Mouse (Mus musculus) testis, adult 2 months (tissue): ENCODE results near the gene Lancl1. TPM values are rescaled to one million over a fixed set of nuclear protein-coding genes. Genes with fewer than 3 reads are reported as not detected.

Experiments used
- H3K27ac ChIP-seq: fragments of 200-500 bp; 2 replicates; pipeline ENCODE4 v1.5.1; 2012; ENCODE audit warnings: low read depth, low read length; ENCODE audit not compliant: control insufficient read depth, insufficient read depth
- H3K27me3 ChIP-seq: fragments of 200-500 bp; 2 replicates; pipeline ENCODE4 v1.6.1; 2012; ENCODE audit warnings: mild to moderate bottlenecking, low read length, moderate library complexity; ENCODE audit not compliant: control insufficient read depth, insufficient read depth
- H3K36me3 ChIP-seq: fragments of 200-500 bp; 2 replicates; pipeline ENCODE4 v1.6.1; 2012; ENCODE audit warnings: mild to moderate bottlenecking, low read length; ENCODE audit not compliant: control insufficient read depth, insufficient read depth
- H3K4me1 ChIP-seq: fragments of 200-500 bp; 2 replicates; pipeline ENCODE4 v1.6.1; 2012; ENCODE audit warnings: low read length; ENCODE audit not compliant: control insufficient read depth, insufficient read depth
- H3K4me3 ChIP-seq: fragments of 200-500 bp; 2 replicates; pipeline ENCODE4 v1.5.1; 2012; ENCODE audit warnings: low read depth, mild to moderate bottlenecking, low read length, moderate library complexity, mixed read lengths; ENCODE audit not compliant: control insufficient read depth
- CTCF ChIP-seq: fragments of 200-500 bp; IDR thresholded peaks from 2 replicates; pipeline ENCODE4 v1.5.1; 2012; ENCODE audit warnings: low read depth, mild to moderate bottlenecking, inconsistent platforms, low read length, moderate library complexity; ENCODE audit not compliant: control insufficient read depth, insufficient read depth, insufficient replicate concordance
- POLR2A ChIP-seq: fragments of 200-500 bp; IDR thresholded peaks from 2 replicates; pipeline ENCODE4 v1.6.1; 2012; ENCODE audit warnings: low read depth, mild to moderate bottlenecking, inconsistent platforms, low read length, moderate library complexity; ENCODE audit not compliant: control insufficient read depth
- polyA plus RNA-seq: library from polyadenylated mRNA; depleted of rRNA; stranded (reverse); fragments of >200 nt; gene quantifications from 2 replicates; pipeline ENCODE4 v1.2.3, GENCODE M21; 2012

Gene Lancl1
- polyA plus RNA-seq, 1 experiment = 787 TPM

DNA sequence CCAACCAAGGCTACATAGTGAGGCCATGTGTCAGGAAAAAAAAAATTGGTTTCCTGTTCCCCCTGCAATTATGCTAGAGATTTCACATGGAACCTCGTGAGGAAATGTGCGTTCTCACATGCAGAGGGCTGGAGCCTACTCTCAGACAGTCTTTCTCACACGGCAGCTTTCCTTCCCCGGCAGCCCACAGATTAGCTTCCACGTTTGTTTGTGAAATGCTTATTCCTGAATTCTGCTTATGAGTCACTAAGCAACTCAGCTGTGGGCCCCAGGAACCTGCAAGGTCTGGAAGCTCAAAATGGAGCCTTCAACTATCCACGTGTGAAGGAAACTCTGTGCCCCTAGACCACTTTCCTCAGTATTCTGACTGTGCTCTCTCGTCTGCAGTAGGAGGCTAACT lies 5.4 kb downstream of the Lancl1 start:
- no peak overlapping the region for H3K27ac ChIP-seq
- no peaks in the 10 kb centered on the region for H3K27me3 ChIP-seq
- H3K4me3 ChIP-seq = no peak overlapping the region
- H3K36me3 ChIP-seq = peaks cover 9% of the 10 kb centered on the region
- TF ChIP-seq POLR2A = no peak
- TF ChIP-seq CTCF = no peak
- no peaks in the 10 kb centered on the region for H3K4me1 ChIP-seq

DNA sequence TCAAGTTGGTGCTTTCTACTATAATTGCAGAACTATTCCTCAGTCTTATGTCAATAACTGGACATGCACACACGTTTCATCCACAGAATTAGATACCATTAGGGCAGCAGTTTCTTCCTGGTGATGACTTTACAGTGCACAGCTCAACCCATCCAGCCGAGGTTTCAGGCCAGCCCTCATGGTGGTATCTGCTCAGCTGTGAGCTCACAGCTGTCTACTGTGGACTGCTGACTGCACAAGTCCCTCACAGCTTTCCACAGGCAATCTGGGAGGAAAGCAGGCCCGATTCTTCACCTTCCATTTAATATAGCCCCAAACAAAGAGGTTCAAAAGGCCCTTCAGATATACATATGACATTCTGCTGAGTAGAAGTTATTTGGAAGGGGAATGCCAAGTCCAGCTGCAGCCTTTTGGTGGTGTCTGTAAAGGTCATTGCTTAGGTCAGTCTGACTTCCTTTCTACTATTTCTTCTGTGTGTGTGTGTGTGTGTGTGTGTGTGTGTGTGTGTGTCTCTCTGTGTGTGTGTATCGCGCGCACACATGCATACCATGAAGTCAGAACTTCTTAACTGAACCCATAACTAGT lies 11.7 kb downstream of the Lancl1 start:
- no peaks in the 10 kb centered on the region for H3K27me3 ChIP-seq
- no peaks in the 10 kb centered on the region for H3K4me1 ChIP-seq
- H3K27ac ChIP-seq = no peak overlapping the region
- H3K4me3 ChIP-seq = peak overlapping the region; percentile 16; the same call in 1 of the 2 replicates
- peaks cover 4% of the 10 kb centered on the region for H3K36me3 ChIP-seq
- TF ChIP-seq CTCF (no peak), POLR2A (no peak)

DNA sequence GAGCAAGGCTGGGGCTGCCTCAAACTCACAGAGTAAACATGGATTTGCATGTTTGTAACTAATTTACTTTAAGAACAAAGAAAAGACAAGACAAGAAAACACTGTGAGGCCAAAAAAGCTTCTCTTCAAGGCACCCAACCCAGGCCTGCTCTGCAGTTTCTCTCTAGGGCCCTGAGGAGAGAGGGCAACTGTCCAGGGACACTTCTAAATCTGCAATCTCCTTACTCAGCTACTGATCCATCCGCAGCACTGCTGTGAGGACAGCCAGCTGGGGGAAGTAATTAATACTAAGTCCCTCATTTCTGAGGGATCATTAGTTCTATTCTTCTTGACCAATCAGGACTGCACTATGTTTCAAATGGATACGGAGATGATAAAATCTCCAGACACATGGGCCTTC lies 12.5 kb downstream of the Lancl1 start:
- Histone ChIP-seq H3K4me1 (no peaks in the 10 kb centered on the region), H3K4me3 (no peak overlapping the region), H3K27me3 (no peaks in the 10 kb centered on the region), H3K27ac (no peak overlapping the region), H3K36me3 (peaks cover 3% of the 10 kb centered on the region; the same call in 1 of the 2 replicates)
- TF ChIP-seq CTCF (no peak), POLR2A (no peak)

DNA sequence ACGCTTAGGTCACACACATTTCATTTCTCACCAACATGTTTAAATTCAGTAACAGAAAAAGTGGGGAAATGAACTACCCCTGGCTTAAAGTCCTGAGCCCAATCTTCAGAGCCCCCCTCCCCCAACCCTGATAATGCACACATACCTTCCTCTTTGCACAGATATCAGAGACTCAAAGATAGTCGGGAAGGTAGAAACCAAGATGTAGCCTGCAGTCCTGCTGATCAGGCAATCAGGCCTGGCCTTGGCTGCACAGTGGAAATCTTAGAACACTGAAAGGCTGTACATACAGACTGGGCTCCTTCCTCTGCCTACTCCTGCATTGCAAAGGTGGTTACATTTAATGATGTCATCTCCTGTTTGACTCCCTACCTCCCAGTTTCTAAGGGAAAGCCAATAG lies 15.9 kb downstream of the Lancl1 start:
- no peaks in the 10 kb centered on the region for H3K4me1 ChIP-seq
- H3K4me3 ChIP-seq = no peak overlapping the region
- TF ChIP-seq POLR2A (no peak), CTCF (no peak)
- peaks cover 2% of the 10 kb centered on the region for H3K36me3 ChIP-seq
- H3K27me3 ChIP-seq = no peaks in the 10 kb centered on the region
- H3K27ac ChIP-seq = no peak overlapping the region

DNA sequence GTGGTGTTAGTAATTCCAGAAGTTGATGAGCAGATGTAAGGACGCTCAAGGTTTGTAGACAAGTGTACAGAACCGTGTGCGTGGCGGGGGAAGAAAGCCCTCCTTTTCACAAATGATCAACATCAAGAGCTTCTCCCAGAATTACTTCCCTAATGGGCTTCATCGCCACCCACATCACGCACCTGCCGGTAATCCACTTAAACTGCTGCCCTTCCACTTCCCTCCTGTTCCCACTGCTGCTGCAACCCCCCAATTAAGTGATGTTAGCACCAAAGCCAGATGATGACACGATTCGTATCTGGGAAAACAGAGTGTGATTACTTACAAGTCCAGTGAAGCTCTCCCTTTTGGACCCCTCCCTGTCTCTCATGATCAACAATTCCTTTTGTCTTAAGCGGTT lies 16.6 kb downstream of the Lancl1 start:
- H3K4me3 ChIP-seq = no peak overlapping the region
- H3K27ac ChIP-seq = no peak overlapping the region
- H3K36me3 ChIP-seq = peaks cover 2% of the 10 kb centered on the region
- H3K27me3 ChIP-seq = no peaks in the 10 kb centered on the region
- TF ChIP-seq CTCF = no peak
- no peak for TF ChIP-seq POLR2A
- no peaks in the 10 kb centered on the region for H3K4me1 ChIP-seq

DNA sequence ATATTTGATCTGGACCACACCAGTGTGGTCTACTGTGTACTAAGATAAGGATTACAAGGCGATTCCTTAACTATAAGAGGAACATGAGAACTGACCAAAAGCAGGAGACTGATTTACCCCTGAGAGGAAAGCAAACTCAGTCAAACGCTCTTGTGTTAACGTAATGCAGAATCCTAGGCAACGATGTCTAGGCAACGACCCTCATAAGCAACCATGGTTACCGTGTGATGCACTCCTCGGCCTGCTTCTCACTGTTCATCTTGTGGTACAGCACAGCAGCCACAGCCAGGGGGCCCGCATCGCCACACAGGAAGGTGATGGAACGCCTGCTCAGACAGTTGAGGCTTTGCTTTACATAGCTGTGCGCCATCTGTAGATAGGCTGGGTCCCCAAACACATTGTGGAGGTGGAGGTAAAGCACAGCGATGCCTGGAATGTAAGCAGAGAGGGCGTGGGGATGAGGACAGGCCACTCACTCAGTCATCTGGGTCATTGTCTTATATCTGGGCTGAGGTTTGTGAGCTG lies 18.0 kb downstream of the Lancl1 start:
- H3K36me3 ChIP-seq = peaks cover 2% of the 10 kb centered on the region
- H3K4me3 ChIP-seq = no peak overlapping the region
- no peaks in the 10 kb centered on the region for H3K27me3 ChIP-seq
- no peaks in the 10 kb centered on the region for H3K4me1 ChIP-seq
- TF ChIP-seq CTCF (no peak), POLR2A (no peak)
- H3K27ac ChIP-seq = no peak overlapping the region

DNA sequence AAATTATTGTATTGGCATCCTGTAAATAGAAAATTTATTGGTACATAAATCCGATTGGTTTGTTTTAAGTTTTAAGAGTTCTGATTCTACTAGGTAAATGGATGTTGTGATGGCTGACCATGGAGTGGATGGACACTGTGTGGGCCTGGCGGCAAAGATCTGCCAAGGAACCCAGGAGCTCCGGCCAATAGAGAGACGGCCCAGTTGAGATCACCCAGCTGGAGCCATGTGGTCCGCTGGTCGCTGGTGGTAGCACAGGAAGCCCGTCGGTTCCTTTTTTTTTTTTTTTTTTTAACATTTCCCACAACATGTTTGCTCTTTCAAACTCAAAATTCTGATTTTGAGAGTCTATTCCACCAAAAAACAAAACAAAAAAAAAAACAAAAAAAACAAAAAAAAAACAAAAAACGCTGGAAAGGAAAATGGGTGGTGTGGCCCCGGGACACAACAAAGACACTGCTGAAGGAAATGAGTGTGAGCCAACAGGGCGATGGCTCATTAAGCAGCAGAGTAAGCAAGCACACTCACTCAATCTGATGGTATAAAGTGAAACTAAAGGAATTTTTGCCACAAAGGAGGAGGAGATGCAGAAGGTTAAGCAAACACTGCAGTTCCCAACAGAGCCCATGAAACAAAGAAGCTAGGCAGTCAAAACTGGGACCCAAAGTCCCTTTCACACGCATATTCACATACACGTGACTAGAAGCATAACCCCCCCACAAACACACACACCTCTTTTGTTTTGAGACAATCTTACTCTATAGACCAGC lies 21.4 kb downstream of the Lancl1 start:
- H3K4me1 ChIP-seq = no peaks in the 10 kb centered on the region
- no peaks in the 10 kb centered on the region for H3K27me3 ChIP-seq
- no peak for TF ChIP-seq POLR2A
- TF ChIP-seq CTCF = no peak
- peaks cover 2% of the 10 kb centered on the region for H3K36me3 ChIP-seq
- no peak overlapping the region for H3K4me3 ChIP-seq
- H3K27ac ChIP-seq = no peak overlapping the region

DNA sequence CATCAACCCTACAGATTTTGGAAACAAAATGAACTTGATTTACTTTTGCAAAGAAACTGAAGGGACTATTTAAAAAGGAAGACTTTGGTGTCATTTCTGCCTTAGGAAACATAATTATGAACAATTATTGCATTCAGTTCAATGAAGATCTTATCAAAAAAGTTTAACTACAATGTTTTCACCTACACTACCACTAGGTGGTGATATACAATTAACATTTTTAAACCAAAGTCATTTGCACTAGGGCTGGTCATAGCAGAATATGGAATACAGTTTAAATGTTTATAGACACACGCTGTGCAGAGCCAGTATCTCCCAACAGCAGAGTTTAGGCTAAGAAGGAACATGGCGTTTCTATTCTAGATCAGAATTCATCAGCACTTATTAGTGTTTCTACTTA lies 24.5 kb downstream of the Lancl1 start:
- H3K36me3 ChIP-seq = no peaks in the 10 kb centered on the region; the same call in 1 of the 2 replicates
- no peaks in the 10 kb centered on the region for H3K27me3 ChIP-seq
- TF ChIP-seq POLR2A (no peak), CTCF (no peak)
- H3K27ac ChIP-seq = no peak overlapping the region
- no peak overlapping the region for H3K4me3 ChIP-seq
- no peaks in the 10 kb centered on the region for H3K4me1 ChIP-seq
